Mouse (Mus musculus) spleen, postnatal 14 days (tissue): ENCODE measurements around the gene Sema6c.

ENCODE experiments used
- DNase-seq, 2 experiments: peaks; one replicate each; pipeline ENCODE4 v3.0.0; 2021 to 2022; ENCODE audit warnings: low spot score in 2 of 2

The Sema6c gene

DNA sequence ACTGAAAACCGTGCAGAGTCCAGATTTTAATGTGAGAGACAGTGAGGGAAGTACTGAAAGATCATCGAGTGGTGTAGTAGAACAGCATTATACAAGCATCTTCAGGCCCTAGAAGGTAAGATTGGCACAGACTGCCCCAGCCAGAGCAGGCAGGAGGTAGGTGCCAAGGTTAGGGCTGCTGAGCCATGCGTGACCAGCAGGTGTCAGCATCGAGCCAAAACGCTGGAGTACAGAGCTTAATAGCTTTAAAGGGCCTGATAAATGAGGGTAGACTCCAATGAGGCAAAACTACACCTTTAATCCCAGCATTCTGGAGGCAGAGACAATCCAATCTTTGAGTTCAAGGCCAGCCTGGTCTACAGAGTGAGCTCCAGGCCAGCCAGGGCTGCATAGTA lies 17.6 kb upstream of the Sema6c start:
- DNase-seq = peak; percentile 80 to 89

DNA sequence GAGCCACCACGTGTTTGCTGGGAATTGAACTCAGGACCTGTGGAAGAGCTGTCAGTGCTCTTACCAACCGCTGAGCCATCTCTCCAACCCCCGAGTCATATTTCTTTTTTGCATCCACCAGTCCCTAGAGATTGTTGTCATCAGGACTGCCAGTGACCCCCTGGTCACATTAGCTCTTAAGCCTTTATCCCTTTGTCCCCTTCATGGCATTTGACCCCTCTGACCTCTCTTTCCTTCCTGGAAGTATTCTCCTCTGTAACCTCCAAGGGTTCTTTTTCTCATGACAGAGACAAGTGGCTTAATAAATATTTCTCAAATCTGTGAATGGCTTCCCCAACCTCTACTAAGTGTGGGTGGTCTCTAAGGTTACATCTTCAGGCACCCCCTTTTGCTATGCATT lies 12.3 kb upstream of the Sema6c start:
- DNase-seq = no peak

DNA sequence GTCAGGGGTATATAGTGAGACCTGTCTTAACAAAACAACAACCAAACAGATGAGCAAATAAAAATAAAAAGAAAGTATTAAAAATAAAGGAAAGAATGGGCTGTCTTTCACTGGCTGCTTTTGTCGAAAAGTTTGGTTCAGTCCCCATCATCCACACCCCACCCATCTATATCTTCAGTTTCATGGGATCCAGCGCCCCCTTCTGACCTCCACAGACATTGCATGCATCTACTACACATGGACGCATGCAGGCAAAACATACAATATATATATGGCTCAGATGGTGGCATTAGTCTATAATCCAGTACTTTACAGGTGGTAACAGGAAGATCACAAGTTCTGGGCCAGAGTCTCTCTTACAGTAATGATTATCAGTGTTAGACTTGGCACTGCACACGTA lies 6.4 kb upstream of the Sema6c start:
- peak in 1 of 2 experiments; percentile 67 for DNase-seq

DNA sequence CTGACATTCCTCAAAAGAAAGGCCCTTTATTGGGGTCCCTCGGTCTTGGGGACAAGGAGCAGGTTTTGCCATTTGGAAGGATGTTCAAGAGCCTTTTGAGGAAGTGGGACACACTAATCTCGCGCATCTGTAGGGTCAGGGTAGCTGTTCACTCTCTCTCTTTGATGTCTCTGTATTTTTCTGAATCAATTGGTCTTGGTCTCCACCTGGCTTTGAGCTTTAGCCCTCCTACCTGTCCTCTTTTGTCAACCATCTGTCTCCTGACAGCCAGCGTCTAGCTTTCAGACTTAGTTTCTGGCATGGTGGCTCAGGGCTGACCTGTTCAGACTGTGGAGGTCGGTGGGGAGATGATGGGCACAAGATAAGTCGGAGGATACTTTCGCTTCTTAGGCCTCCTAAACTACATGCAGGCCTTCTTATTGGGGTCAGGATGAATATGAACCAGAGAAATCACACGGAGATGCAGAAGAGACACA lies 708 bp upstream of the Sema6c start:
- DNase-seq = no peak

DNA sequence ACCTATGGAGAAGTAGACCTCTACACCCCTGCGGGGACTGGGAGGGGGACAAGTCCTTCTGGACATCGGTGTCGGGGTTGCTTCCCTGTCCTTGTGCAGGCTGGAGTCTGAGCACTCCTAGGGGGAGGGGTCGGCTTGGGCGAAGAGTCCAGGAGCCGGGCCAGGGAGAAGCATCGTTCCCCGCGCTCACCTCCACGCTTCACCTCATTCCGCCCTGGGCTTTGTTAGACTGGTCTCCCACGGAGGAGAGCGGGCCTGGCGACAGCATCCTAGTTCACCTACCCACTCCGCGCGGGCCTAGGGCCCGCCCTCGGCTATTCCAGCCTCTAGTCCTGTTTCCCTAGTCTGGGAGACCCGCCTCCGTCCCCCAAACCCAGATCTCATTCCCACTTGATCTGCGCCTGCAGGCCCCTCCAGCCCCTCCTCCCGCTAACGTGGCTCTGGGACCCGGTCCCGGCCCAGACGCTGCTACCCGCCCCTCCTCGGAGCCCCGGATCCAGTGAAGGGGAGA lies 839 bp downstream of the Sema6c start:
- no peak for DNase-seq

DNA sequence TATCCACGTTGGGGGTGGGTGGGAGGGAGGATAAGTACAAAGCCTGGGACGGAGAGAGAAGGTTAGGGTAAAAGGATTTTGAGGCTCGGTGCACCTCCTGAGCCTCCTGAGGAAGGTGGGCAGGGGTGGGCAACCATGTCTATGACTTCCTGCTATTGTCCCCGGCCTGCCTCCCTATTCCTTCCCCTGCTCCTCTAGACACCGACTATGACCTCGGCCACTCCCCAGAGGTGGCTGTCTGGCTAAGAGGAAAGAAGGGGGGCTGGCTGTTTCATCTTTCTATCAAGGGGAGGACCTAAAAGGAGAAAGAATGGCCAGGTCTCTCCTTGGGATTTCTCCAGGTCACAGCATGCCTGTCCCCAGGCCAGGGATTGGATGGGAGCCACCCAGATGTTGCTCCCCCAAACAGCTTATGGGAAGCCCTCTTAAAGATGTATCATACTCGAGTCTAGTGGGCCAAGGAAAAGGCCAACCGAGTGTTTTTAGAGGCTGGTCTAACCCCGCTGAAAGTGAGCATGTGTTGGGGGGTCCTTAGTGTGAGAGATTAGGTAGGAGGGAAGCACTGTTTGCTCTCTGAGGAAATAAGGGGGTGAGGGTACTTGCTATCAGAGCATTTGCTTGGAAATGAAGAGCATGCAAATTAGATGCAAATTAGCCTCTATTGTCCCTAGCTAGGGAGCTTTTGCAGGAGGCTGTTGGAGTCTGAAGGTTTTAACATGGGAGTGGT lies 1.5 kb downstream of the Sema6c start:
- no peak for DNase-seq

DNA sequence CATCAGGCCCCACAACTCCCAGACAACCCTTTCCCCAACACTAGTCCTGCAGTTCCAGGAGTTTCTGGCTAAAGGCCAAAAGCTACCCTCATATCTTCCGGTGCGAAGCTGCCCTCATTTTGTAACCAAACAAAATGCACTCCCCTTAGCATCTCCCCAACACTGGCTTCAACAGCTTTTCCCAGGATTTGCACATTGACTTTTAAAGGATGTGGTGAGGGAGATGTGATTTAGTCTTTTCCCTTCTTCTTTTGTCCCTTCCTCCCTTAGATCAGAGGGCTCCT lies 2.0 kb downstream of the Sema6c start:
- no peak for DNase-seq

DNA sequence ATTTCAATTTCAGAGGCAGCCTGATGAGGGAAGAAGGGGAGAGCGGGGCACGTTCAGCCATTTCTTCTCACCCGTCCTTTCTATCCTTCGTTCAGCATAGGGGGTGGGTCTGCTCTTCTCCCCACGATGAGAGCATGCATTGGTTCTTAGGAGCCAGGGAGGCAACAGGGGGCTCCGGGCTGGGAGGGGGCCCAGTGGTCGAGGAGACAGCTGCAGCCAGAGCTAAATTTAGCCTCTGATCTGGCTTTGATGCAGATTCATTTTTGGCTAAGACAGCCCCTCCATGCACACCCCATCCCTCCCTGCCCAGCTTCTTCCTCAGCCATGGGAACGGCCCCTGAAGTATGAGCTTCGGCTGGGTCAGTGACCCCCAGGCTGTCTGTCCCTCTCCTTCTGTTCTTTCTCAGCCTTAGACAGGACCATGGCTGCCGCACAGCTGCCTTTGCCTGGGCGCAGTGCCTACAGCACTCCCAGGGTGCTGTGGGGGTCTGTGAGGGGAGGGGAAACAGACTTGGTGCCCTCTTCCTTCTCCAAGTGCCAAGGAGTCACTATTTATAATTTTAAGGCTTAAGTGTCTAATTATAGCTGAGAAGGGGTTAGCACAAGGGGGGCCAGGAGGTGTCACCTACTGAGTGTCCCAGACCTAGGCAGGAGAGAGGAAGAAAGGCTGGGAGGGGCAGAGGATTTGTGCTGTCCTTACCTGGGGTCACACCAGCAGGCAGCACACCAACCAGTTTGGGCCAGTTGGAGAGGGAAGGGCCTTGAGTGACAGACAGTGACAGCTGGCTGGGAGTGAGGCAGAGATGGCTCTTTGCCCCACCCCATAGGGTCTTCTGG lies 3.4 kb downstream of the Sema6c start:
- no peak for DNase-seq

DNA sequence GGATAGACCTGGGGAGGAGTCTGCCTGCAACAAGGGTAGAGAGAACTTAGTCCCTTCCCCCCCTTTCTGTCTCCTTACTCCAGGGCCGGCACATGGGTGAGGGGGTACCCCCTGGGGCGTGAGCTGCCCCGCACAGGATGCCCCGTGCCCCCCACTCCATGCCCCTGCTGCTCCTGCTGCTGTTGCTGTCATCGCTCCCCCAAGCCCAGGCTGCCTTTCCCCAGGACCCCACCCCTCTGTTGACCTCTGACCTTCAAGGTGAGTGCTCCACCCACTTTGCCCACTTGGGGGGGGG lies 3.9 kb downstream of the Sema6c start:
- DNase-seq = no peak

DNA sequence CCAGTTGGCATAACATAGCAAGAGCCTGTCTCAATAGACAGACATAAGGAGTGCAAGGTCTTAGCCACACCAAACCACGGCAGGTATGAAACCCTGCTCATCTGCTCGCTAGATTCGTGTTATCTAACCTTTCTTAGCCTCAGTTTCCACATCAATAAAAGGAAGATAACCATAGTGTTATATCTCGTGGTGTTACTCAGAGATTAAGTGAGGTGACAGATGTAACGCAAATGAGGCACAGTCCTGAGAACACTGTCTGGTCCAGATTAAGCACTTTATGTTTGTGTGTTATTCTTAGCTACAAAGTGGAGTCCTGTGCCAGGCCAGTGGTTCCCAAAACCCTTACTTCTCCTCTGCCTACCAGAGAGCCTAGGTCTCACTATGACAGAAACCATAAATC lies 4.6 kb downstream of the Sema6c start:
- DNase-seq = no peak

DNA sequence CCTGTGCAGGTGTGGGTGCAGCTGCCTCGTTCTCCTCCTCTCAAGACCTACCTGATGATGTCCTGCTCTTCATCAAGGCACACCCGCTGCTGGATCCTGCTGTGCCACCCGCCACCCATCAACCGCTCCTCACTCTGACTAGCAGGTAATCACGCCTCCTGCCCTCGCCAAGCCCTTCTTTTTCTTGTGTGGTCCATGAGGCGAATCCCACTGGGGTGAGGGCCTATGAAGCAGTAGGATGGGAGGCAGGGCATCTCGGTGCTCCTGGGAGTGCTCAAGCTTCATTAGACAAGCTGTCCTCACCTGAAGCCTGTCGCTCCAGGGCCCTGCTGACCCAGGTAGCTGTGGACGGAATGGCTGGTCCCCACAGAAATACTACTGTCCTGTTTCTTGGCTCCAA lies 9.7 kb downstream of the Sema6c start:
- DNase-seq = no peak

DNA sequence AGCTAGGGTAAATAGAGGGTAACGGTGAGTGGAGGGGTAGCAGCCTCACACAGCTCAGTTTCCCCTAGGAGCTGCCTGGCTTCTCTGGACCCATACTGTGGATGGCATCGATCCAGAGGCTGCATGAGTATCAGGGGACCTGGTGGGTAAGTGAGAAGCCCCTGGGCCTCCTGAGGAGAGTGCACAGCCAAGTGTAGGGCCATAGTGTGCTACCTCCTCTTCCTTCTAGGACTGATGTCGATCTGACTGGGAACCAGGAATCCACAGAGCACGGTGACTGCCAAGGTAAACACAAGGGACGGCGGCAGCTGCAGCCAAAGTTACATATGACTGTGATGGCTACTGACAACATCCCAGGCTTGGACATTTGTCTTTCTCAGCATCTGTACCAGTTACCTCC lies 10.8 kb downstream of the Sema6c start:
- DNase-seq = no peak

DNA sequence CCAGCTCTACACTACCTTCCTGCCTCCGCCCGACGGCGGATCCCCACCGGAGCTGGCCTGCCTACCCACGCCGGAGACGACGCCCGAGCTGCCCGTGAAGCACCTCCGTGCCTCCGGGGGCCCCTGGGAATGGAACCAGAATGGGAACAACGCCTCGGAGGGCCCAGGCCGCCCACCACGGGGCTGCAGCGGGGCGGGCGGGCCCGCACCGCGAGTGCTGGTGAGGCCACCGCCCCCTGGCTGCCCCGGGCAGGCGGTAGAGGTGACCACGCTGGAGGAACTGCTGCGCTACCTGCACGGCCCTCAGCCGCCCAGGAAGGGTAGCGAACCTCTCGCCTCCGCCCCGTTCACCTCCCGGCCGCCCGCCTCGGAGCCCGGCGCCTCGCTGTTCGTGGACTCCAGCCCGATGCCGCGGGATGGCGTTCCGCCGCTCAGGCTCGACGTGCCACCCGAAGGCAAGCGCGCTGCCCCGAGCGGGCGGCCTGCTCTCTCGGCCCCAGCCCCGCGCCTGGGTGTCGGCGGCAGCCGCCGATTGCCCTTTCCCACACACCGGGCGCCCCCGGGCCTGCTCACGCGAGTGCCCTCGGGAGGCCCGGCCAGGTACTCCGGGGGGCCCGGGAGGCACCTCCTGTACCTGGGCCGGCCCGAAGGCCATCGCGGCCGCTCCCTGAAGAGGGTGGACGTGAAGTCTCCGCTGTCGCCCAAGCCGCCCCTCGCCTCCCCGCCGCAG lies 12.4 kb downstream of the Sema6c start:
- DNase-seq = no peak

DNA sequence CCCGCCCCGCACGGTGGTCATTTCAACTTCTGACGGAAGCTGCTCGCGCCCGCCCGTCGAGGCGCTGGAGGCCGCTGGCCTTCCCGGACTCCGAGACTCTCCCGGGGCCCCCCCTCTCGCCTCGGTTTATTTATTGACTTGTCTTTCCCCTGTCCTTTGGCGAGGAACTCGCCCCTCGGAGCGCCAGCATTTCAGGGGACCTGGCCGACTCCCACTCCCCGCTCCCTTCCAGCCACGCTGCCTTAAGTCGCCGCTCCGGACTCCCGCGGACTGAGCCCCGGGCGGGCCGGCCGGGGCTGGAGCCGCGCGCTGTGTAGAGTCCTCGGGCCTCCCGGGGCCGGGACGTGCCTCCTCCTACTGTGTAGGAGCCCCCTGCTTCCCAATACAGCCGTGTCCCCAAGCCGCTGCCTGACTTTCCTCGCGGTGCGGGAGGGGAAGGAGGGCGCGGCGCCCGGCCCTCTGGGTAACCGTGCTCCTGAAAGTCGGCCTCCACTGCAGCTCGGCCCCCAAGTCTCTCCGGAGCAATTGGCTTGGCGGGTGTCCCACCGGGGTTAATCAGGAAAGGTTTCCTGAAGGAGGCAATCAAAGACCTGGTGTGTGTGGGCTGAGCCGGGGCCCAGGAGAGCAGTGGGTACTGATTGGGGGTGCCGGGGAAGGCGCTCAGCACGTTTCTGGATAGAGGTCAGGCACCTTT lies 13.1 kb downstream of the Sema6c start:
- DNase-seq = no peak

DNA sequence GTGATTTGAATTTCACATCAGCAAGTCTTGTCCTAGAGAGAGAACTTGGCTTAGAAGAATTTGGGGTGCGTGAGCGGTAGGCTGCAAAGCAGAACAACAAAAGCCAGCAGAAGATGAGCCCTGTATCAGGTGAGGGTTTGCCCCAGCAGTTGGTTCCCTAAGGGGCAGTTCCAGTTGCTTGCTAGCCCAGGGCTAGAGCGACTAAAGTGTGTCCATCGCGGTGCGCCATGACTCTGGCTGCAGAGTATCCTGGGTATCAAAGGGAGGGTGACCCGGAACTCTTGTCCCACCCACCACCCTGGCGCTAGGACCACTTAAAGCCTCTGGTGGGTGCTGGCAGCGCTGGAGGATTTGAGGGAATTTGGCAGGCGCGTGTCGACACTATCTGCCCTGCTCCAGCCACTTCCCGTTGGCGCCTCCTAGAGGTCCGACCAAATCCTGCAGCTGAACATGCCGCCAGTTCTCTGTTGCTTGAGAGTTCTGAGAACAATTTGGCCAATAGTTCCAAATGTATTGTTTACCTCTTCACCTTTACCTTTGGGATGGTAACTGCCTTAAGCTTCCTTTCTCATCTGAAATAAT lies 13.8 kb downstream of the Sema6c start:
- DNase-seq = peak; percentile 72 to 83

DNA sequence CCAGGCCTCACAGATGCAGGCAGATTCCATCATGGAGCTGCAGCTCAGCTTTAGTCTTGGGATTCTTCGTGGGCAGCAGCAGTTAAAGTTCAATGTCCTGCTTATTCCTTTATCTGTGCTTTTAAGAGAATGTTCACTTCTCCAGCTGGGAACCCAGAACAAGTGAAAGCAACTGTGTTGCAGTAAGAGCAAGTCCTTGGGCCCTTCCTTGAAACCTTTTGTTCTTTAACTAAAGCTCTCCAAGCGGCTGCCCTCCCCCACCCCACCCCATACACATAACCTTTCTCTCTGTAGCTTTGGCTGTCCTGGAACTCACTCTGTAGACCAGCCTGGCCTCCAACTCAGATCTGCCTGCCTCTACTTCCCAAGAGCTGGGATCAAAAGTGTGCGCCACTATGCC lies 16.2 kb downstream of the Sema6c start:
- DNase-seq = no peak

DNA sequence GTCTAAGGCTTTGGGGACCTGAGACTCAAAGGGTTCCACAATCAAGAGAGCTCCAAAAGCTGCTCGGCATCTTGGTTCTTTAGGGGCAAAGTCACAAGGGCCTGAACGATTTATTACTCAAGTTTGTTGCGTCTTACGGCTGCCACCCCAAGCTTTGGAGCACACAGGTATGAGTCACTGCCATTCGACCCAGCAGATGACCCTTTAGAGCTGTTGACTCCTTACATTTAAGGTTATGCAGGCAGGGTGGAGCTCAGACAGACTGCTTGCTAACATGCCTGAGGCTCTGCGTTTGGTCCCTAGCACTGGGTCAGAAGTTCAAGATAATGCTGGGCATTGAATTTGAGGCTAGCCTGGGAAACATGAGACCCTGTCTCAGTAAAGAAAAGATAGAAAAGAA lies 17.3 kb downstream of the Sema6c start:
- DNase-seq = no peak

DNA sequence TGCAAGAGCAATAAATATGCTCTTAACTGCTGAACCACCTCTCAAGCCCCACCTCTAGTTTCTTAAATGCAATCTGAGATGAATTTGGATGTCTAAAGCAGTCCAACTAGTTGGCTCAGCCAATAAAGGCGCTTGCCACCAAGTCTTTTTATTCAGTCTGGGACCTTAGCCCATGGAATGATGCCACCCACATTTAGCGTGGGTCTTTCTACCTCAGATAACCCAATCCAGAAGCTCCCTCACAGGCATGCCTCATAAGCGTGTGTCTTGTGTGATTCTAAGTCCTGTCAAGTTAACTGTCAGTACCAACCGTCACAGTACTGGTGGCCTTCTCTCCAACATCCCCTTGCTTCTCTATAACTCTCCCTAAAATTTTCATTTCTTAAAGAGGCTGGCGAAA lies 18.7 kb downstream of the Sema6c start:
- no peak for DNase-seq

DNA sequence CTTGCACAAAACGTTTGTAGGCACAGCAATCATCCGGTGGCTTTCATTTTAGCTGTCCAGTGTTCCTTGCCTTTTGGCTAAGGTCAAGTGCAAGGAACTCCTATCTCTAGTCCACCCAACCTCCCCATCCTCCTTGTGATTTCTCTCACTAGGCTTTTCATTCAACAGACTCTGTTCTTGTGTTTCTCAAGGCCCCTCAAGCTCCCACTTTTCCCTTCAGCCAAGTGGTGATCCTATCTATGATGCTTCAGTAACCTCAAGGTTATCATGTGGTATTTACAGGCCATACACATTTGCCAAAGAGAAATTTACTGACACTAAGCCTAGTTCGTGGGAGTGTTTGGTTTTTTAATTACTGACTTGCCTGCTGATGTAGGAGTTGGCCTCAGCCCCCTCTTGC lies 19.6 kb downstream of the Sema6c start:
- DNase-seq = no peak

DNA sequence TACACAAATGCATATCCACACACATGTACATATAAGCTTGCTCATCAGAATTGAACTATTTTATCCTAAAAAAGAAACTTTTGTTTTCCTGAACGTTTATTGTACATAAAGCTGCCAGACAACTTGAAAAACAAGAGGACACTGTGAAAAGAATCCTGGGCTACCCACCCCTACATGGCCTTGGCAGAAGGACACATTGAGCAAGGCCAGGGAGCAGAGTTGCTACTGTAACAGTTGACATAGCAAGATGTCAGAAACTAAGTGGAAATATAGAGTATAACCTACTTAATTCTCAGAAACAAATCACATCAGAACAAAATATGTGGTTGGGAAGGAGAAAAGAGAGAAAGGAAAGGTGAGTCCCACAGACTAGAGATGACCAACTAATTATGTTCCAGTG lies 21.6 kb downstream of the Sema6c start:
- DNase-seq = no peak

DNA sequence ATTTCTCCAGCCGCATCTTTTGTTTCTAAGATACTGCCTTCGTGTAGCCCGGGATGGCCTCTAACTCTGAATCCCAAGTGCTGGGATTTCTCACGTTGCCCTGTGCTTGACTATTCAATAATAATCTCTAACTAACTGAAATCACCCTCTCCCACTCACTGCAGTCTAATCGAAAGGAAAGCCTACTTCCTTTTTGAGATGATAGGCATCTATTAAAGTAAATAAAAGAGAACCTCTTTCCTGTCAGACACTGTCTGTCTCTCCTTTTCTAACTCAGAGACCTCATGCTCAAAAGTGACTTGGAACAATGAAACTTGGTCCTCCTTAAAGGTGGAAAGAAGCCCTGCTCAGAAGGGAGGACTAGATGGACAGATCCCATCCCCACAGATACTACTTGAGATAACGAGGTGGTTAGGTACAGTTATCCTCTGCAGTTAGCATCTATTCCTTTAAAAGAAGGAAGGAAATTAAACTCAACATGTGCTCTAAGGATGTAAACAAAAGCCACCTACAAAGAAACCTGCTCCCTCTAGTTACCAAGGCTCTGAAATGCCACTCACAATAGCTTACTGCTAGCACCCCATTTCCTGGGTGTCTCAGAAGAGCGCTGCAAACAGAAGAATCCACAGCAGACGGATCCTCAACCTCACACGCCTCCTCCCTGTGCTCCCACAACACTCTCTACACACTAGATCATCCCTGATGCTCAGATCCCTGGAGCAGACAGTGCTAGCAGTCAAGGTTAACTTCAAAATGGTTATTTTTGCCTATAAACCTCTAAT lies 24.7 kb downstream of the Sema6c start:
- no peak for DNase-seq
